Comparison of ENCODE assay signal across 8 mouse cellular contexts in the genomic region with DNA sequence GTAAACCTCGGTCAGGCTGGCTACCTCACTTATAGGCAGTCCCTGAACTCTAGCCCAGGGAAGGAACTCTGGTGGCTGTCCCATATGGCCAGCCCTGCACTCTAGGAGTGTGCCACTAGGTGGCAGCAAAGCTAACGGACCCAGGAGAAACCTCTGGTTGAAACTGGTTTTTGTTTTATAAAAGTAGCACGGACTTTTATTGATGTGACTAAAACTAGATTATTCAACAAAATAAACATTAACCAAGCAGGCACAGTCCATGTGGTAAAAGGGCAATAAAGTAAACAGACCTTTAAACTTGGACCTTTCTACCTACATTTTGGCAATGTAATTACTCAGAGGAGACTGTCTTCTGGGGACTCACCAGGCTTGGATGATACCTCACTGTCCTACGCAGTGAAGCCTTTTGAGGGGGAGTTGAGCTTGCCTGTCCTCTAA. TPM values are rescaled to one million over a fixed set of nuclear protein-coding genes. Genes with fewer than 3 reads are reported as not detected.
DNase-seq lines count a peak whose midpoint lies in the region; ATAC-seq and TF ChIP-seq lines count a peak whose summit lies in the region.

No protein-coding gene starts in this region.

- no peak overlapping the region for H3K4me2 ChIP-seq in forebrain, embryonic 15.5 days (replicated peaks)
- no peak overlapping the region for H3K4me2 ChIP-seq in hindbrain, embryonic 12.5 days (replicated peaks)

- no peak overlapping the region for H3K27ac ChIP-seq in MEL (ENCODE audit: control insufficient read depth, low read depth, low read length)
- no peak overlapping the region for H3K27ac ChIP-seq in forebrain, embryonic 15.5 days (replicated peaks)
- no peak overlapping the region for H3K27ac ChIP-seq in hindbrain, embryonic 12.5 days

- H3K36me3 ChIP-seq in MEL (ENCODE audit: control insufficient read depth in 1 of 2, insufficient read depth in 2 of 2, low read length in 2 of 2) = no peaks in the 10 kb centered on the region
- H3K36me3 ChIP-seq in forebrain, embryonic 15.5 days = peaks cover 8% of the 10 kb centered on the region; the same call in 1 of the 2 replicates
- peaks cover 12% of the 10 kb centered on the region for H3K36me3 ChIP-seq in hindbrain, embryonic 12.5 days

- peak; percentile 92 for TF ChIP-seq RAD21 in MEL (IDR thresholded peaks at IDR 0.05; ENCODE audit: low read depth, low read length)

- H3K79me2 ChIP-seq in MEL (ENCODE audit: control insufficient read depth, insufficient read depth, low read length, poor library complexity) = no peaks in the 10 kb centered on the region

- no peaks in the 10 kb centered on the region for H3K27me3 ChIP-seq in MEL (ENCODE audit: control insufficient read depth in 1 of 2, insufficient read depth in 2 of 2, low read length in 2 of 2)
- no peaks in the 10 kb centered on the region for H3K27me3 ChIP-seq in forebrain, embryonic 15.5 days
- H3K27me3 ChIP-seq in hindbrain, embryonic 12.5 days = no peaks in the 10 kb centered on the region

- peak overlapping the region; percentile 21 to 49; a peak in 2 of 4 replicates for H3K4me3 ChIP-seq in MEL (ENCODE audit: control insufficient read depth in 1 of 2, insufficient read depth in 1 of 2, low read depth in 2 of 2, low read length in 2 of 2)
- no peak overlapping the region for H3K4me3 ChIP-seq in forebrain, embryonic 15.5 days
- no peak overlapping the region for H3K4me3 ChIP-seq in hindbrain, embryonic 12.5 days

- ATAC-seq in forebrain, embryonic 15.5 days (replicated peaks) = peak; percentile 63
- ATAC-seq in hindbrain, embryonic 12.5 days (ENCODE audit: low FRiP score) = peak; percentile 57; the same call in 1 of the 2 replicates

- WGBS in forebrain, embryonic 15.5 days = 13% methylated on average over 4 of the region's 4 CpGs
- WGBS in hindbrain, embryonic 12.5 days = 19% methylated on average over 4 of the region's 4 CpGs

- DNase-seq in MEL (ENCODE audit: low read depth, low spot score) = peak; percentile 79
- peak; percentile 68 for DNase-seq in c-Kit-positive CD71-positive TER-119-positive erythroid progenitor cells, embryonic 14.5 days (ENCODE audit: low spot score)
- peak; percentile 59 to 76 for DNase-seq in layer of hippocampus, postnatal 14 days (ENCODE audit: low spot score in 2 of 2)
- peak; percentile 74 for DNase-seq in lung, postnatal 25 days (ENCODE audit: low spot score)
- DNase-seq in right cerebral cortex, adult 2 months (ENCODE audit: low spot score in 2 of 2) = peak; percentile 80 to 84
- DNase-seq in urinary bladder, postnatal 10 days (ENCODE audit: low spot score) = peak; percentile 30

- peak; percentile 87 to 95 (median 93) for TF ChIP-seq CTCF in MEL (IDR thresholded peaks at IDR 0.05 in 2 of 3, conservative IDR thresholded peaks at IDR 0.05 in 1 of 3; ENCODE audit: control insufficient read depth in 1 of 3, insufficient read depth in 1 of 3, low read depth in 2 of 3, low read length in 3 of 3, poor library complexity in 1 of 3, severe bottlenecking in 1 of 3)

- TF ChIP-seq EP300 in MEL (IDR thresholded peaks at IDR 0.05; ENCODE audit: low read depth in 1 of 2, low read length in 2 of 2) = no peak

- H3K9me3 ChIP-seq in MEL (replicated peaks; ENCODE audit: insufficient read depth, low read length) = no peaks in the 10 kb centered on the region
- H3K9me3 ChIP-seq in forebrain, embryonic 15.5 days = no peaks in the 10 kb centered on the region
- H3K9me3 ChIP-seq in hindbrain, embryonic 12.5 days (replicated peaks) = no peaks in the 10 kb centered on the region

- no peak for TF ChIP-seq POLR2A in MEL (IDR thresholded peaks at IDR 0.05; ENCODE audit: control insufficient read depth in 1 of 2, insufficient read depth in 1 of 2, low read depth in 1 of 2, low read length in 2 of 2, poor library complexity in 1 of 2)

- peak overlapping the region; percentile 44 for H3K9ac ChIP-seq in MEL (ENCODE audit: control insufficient read depth, low read depth, low read length, poor library complexity, severe bottlenecking)
- H3K9ac ChIP-seq in forebrain, embryonic 15.5 days (replicated peaks) = no peak overlapping the region
- H3K9ac ChIP-seq in hindbrain, embryonic 12.5 days = no peak overlapping the region

- H3K4me1 ChIP-seq in MEL (ENCODE audit: control insufficient read depth in 1 of 2, insufficient read depth in 2 of 2, low read length in 2 of 2) = no peaks in the 10 kb centered on the region; a peak in 1 of 4 replicates
- no peaks in the 10 kb centered on the region for H3K4me1 ChIP-seq in forebrain, embryonic 15.5 days
- H3K4me1 ChIP-seq in hindbrain, embryonic 12.5 days = peaks cover 7% of the 10 kb centered on the region

TF ChIP-seq in MEL, 35 proteins besides CTCF, POLR2A, EP300 and RAD21:
- no peak for TF ChIP-seq POLR2AphosphoS5 (IDR thresholded peaks at IDR 0.05; ENCODE audit: borderline replicate concordance, low read depth, low read length)
- TF ChIP-seq ZC3H11A (IDR thresholded peaks at IDR 0.05; ENCODE audit: low read depth, low read length) = peak; percentile 75
- no peak for TF ChIP-seq RCOR1 (IDR thresholded peaks at IDR 0.05; ENCODE audit: low read depth, low read length)
- no peak for TF ChIP-seq TAL1 (IDR thresholded peaks at IDR 0.05; ENCODE audit: low read length)
- no peak for TF ChIP-seq ETS1 (IDR thresholded peaks at IDR 0.05; ENCODE audit: low read depth, low read length)
- TF ChIP-seq HCFC1 (IDR thresholded peaks at IDR 0.05; ENCODE audit: low read depth, low read length) = no peak
- no peak for TF ChIP-seq TCF12 (IDR thresholded peaks at IDR 0.05; ENCODE audit: low read depth, low read length)
- no peak for TF ChIP-seq USF1 (IDR thresholded peaks at IDR 0.05; ENCODE audit: low read depth, low read length)
- no peak for TF ChIP-seq MAFK (IDR thresholded peaks at IDR 0.05; ENCODE audit: borderline replicate concordance, low read depth, low read length)
- TF ChIP-seq SMC3 (IDR thresholded peaks at IDR 0.05; ENCODE audit: low read depth, low read length) = peak; percentile 87

RNA-seq across cellular contexts. Expression of gene Snx4, which starts 55.4 kb away (rescaled TPM):
- total RNA-seq in MEL (2012; rRNA removed) = 34.7 and 37.9 TPM in 2 replicates
- 10 to 100 TPM in 1 of 2 experiments, not detected in 1; 36.1 TPM for polyA plus RNA-seq in MEL (2012; ENCODE audit: insufficient read depth in 1 of 2, insufficient read length in 2 of 2, low read depth in 1 of 2, low replicate concordance in 2 of 2, missing spikeins in 1 of 2)
- 74.1 and 79.4 TPM in 2 replicates for polyA plus RNA-seq in forebrain, embryonic 15.5 days (2015; fragmentation: Nextera tagmentation; extraction: Ambion mirVana)
- polyA plus RNA-seq in hindbrain, embryonic 12.5 days (2016; fragmentation: Nextera tagmentation; extraction: Ambion mirVana) = 83.0 and 90.1 TPM in 2 replicates
- 10 to 100 TPM; 47.2 to 50.5 TPM for total RNA-seq in layer of hippocampus, postnatal 14 days (2021)

Comparison
In these comparisons a context has a peak if more than half of its experiments do, and no peak if none do; other contexts are left out.
1. DNase-seq: peak in every context shown above with its lines; median percentile 82 in right cerebral cortex, adult 2 months; 79 in MEL; 74 in lung, postnatal 25 days; 68 in c-Kit-positive CD71-positive TER-119-positive erythroid progenitor cells, embryonic 14.5 days; 68 in layer of hippocampus, postnatal 14 days; 30 in urinary bladder, postnatal 10 days.
2. H3K4me3 ChIP-seq: peak in MEL (2 of 2); none in forebrain, embryonic 15.5 days (single experiment) and hindbrain, embryonic 12.5 days (single experiment).